Mouse (Mus musculus) liver, embryonic 15.5 days (tissue): ENCODE results near the gene Nhej1. TPM values are rescaled to one million over a fixed set of nuclear protein-coding genes. Genes with fewer than 3 reads are reported as not detected.

Experiments
- ATAC-seq: fragments of 200-750 bp; cut with Nextera tagmentation; 2 replicates; pipeline ENCODE4 v1.8.0; 2017; ENCODE audit warnings: moderate number of reproducible peaks, mild to moderate bottlenecking, moderate library complexity; ENCODE audit not compliant: insufficient read depth
- H3K27ac ChIP-seq: fragments of 300-500 bp; sonication (generic); replicated peaks from 2 replicates; pipeline ENCODE4 v1.5.1; 2015; ENCODE audit warnings: mild to moderate bottlenecking, inconsistent platforms
- H3K27me3 ChIP-seq: fragments of 300-500 bp; sonication (generic); 2 replicates; pipeline ENCODE4 v1.6.1; 2015; ENCODE audit warnings: mild to moderate bottlenecking, inconsistent platforms
- H3K36me3 ChIP-seq: fragments of 300-500 bp; sonication (generic); replicated peaks from 2 replicates; pipeline ENCODE4 v1.6.1; 2015; ENCODE audit warnings: moderate library complexity, mild to moderate bottlenecking, inconsistent platforms
- H3K4me1 ChIP-seq: fragments of 300-500 bp; sonication (generic); replicated peaks from 2 replicates; pipeline ENCODE4 v1.6.1; 2015; ENCODE audit warnings: inconsistent platforms
- H3K4me2 ChIP-seq: fragments of 300-500 bp; sonication (generic); 2 replicates; pipeline ENCODE4 v1.6.1; 2015; ENCODE audit warnings: moderate library complexity, mild to moderate bottlenecking, inconsistent platforms
- H3K4me3 ChIP-seq: fragments of 300-500 bp; sonication (generic); replicated peaks from 2 replicates; pipeline ENCODE4 v1.5.1; 2015; ENCODE audit warnings: mild to moderate bottlenecking, inconsistent platforms
- H3K9ac ChIP-seq: fragments of 300-500 bp; sonication (generic); 2 replicates; pipeline ENCODE4 v1.6.1; 2015; ENCODE audit warnings: moderate library complexity, mild to moderate bottlenecking, inconsistent platforms
- H3K9me3 ChIP-seq: fragments of 300-500 bp; sonication (generic); replicated peaks from 2 replicates; pipeline ENCODE4 v1.6.1; 2016; ENCODE audit warnings: inconsistent platforms
- WGBS: fragments of 180-500 bp; shearing (Covaris S2); methylation state at CpG from one replicate; pipeline ENCODE4 v1.1.7; 2015; ENCODE audit warnings: mixed read lengths; ENCODE audit not compliant: insufficient replicate concordance; 5-methylcytosine and 5-hydroxymethylcytosine counted together
- polyA plus RNA-seq: library from polyadenylated mRNA; unstranded; fragments of >200 nt; fragmentation: Nextera tagmentation; extraction: Ambion mirVana; gene quantifications from 2 replicates; pipeline ENCODE4 v1.2.1, GENCODE M21; 2015

Nhej1 gene
- polyA plus RNA-seq, 1 experiment from 2014 or later: 5.8 TPM

GRCm38 (mm10) chr1:74971353-74972050 is 153.5 kb downstream of the Nhej1 start:
- ATAC-seq: peak; percentile 82
- Histone ChIP-seq H3K4me1 (no peaks in the 10 kb centered on the region; the same call in 1 of the 2 replicates), H3K27ac (peak overlapping the region; percentile 24; the same call in 1 of the 2 replicates), H3K9ac (no peak overlapping the region), H3K27me3 (no peaks in the 10 kb centered on the region), H3K9me3 (no peaks in the 10 kb centered on the region), H3K4me3 (no peak overlapping the region), H3K36me3 (no peaks in the 10 kb centered on the region), H3K4me2 (no peak overlapping the region)
- WGBS: 50% methylated on average over 4 of the region's 4 CpGs

- Histone ChIP-seq H3K36me3 (no peaks in the 10 kb centered on the region), H3K4me3 (no peak overlapping the region), H3K4me1 (peaks cover 4% of the 10 kb centered on the region), H3K27me3 (no peaks in the 10 kb centered on the region), H3K27ac (no peak overlapping the region), H3K9me3 (no peaks in the 10 kb centered on the region), H3K9ac (no peak overlapping the region), H3K4me2 (no peak overlapping the region)
- no peak for ATAC-seq
- WGBS: 42% methylated on average over 8 of the region's 8 CpGs
Observed at GRCm38 (mm10) chr1:74967962-74968580, 156.9 kb downstream of the Nhej1 start.

GRCm38 (mm10) chr1:74964494-74965215 is 160.3 kb downstream of the Nhej1 start:
- no peak overlapping the region for H3K4me2 ChIP-seq
- H3K27ac ChIP-seq: no peak overlapping the region
- H3K9me3 ChIP-seq: no peaks in the 10 kb centered on the region
- ATAC-seq: no peak
- peaks cover 4% of the 10 kb centered on the region; the same call in 1 of the 2 replicates for H3K4me1 ChIP-seq
- no peaks in the 10 kb centered on the region for H3K27me3 ChIP-seq
- WGBS: 19% methylated on average over 16 of the region's 16 CpGs
- no peak overlapping the region for H3K4me3 ChIP-seq
- H3K36me3 ChIP-seq: no peaks in the 10 kb centered on the region
- no peak overlapping the region for H3K9ac ChIP-seq

- Histone ChIP-seq H3K4me2 (0 out of 2 replicates have a peak overlapping the region, but pooled peaks have one; percentile 16), H3K27ac (peak overlapping the region; percentile 73), H3K36me3 (no peaks in the 10 kb centered on the region), H3K4me3 (no peak overlapping the region), H3K9me3 (no peaks in the 10 kb centered on the region), H3K4me1 (peaks cover 4% of the 10 kb centered on the region; the same call in 1 of the 2 replicates), H3K27me3 (no peaks in the 10 kb centered on the region), H3K9ac (no peak overlapping the region)
- WGBS: 58% methylated on average over 5 of the region's 5 CpGs
- ATAC-seq: no peak
Observed at GRCm38 (mm10) chr1:74962853-74963227, 162.2 kb downstream of the Nhej1 start.

GRCm38 (mm10) chr1:74962126-74962852 is 162.7 kb downstream of the Nhej1 start:
- Histone ChIP-seq H3K36me3 (no peaks in the 10 kb centered on the region), H3K27ac (peak overlapping the region; percentile 73), H3K4me2 (peak overlapping the region; percentile 16; the same call in 1 of the 2 replicates), H3K4me1 (peaks cover 4% of the 10 kb centered on the region; the same call in 1 of the 2 replicates), H3K27me3 (no peaks in the 10 kb centered on the region), H3K9me3 (no peaks in the 10 kb centered on the region), H3K4me3 (no peak overlapping the region), H3K9ac (no peak overlapping the region)
- 42% methylated on average over 5 of the region's 5 CpGs for WGBS
- ATAC-seq: peak; percentile 56

GRCm38 (mm10) chr1:74961722-74962121 is 163.3 kb downstream of the Nhej1 start:
- H3K36me3 ChIP-seq: no peaks in the 10 kb centered on the region
- WGBS: 58% methylated on average over 7 of the region's 7 CpGs
- H3K9ac ChIP-seq: no peak overlapping the region
- H3K4me3 ChIP-seq: no peak overlapping the region
- ATAC-seq: peak; percentile 65
- H3K27ac ChIP-seq: peak overlapping the region; percentile 73
- H3K9me3 ChIP-seq: no peaks in the 10 kb centered on the region
- H3K4me1 ChIP-seq: peaks cover 4% of the 10 kb centered on the region; the same call in 1 of the 2 replicates
- no peaks in the 10 kb centered on the region for H3K27me3 ChIP-seq
- no peak overlapping the region for H3K4me2 ChIP-seq

- Histone ChIP-seq H3K9ac (no peak overlapping the region), H3K27ac (no peak overlapping the region), H3K4me3 (no peak overlapping the region), H3K4me2 (no peak overlapping the region), H3K4me1 (peaks cover 4% of the 10 kb centered on the region; the same call in 1 of the 2 replicates), H3K27me3 (peaks cover 9% of the 10 kb centered on the region; the same call in 1 of the 2 replicates), H3K9me3 (no peaks in the 10 kb centered on the region), H3K36me3 (no peaks in the 10 kb centered on the region)
- ATAC-seq: no peak
- 70% methylated on average over 7 of the region's 7 CpGs for WGBS
Observed at GRCm38 (mm10) chr1:74960059-74960458, 164.9 kb downstream of the Nhej1 start.

- H3K4me1 ChIP-seq: peaks cover 8% of the 10 kb centered on the region
- H3K9ac ChIP-seq: peak within 1 kb of the TSS; percentile 37
- peak; percentile 79 for ATAC-seq
- peak within 1 kb of the TSS; percentile 48 for H3K4me2 ChIP-seq
- no peaks in the 10 kb centered on the region for H3K36me3 ChIP-seq
- peaks cover 91% of the 10 kb centered on the region for H3K27me3 ChIP-seq
- H3K27ac ChIP-seq: peak within 1 kb of the TSS; percentile 29; the same call in 1 of the 2 replicates
- 2% methylated on average over 55 of the region's 55 CpGs for WGBS
- peak within 1 kb of the TSS; percentile 53 for H3K4me3 ChIP-seq
- no peaks in the 10 kb centered on the region for H3K9me3 ChIP-seq
Observed at GRCm38 (mm10) chr1:74951556-74952210, 173.3 kb downstream of the Nhej1 start, which contains the start of gene Ihh. Gene Ihh (minus strand): TSS chr1:74951672.

GRCm38 (mm10) chr1:74950576-74951490 is 174.2 kb downstream of the Nhej1 start:
- Histone ChIP-seq H3K27me3 (peaks cover 96% of the 10 kb centered on the region), H3K27ac (peak overlapping the region; percentile 29; the same call in 1 of the 2 replicates), H3K9me3 (no peaks in the 10 kb centered on the region), H3K4me2 (peak overlapping the region; percentile 48), H3K4me1 (peaks cover 8% of the 10 kb centered on the region), H3K9ac (peak overlapping the region; percentile 37), H3K36me3 (no peaks in the 10 kb centered on the region), H3K4me3 (peak overlapping the region; percentile 53)
- 2% methylated on average over 84 of the region's 84 CpGs for WGBS
- ATAC-seq: peak; percentile 29
